Mouse (Mus musculus) intestine, postnatal 0 days (tissue): ENCODE data around the gene Hba-x. TPM values are rescaled to one million over a fixed set of nuclear protein-coding genes. Genes with fewer than 3 reads are reported as not detected.
A peak's percentile ranks its signal among the peaks of the same experiment; 100 is the strongest.

ENCODE experiments used
- ATAC-seq: fragments of 200-750 bp; cut with Nextera tagmentation; 2 replicates; pipeline ENCODE4 v1.8.0; 2017; ENCODE audit warnings: mild to moderate bottlenecking, moderate TSS enrichment, moderate library complexity
- H3K27ac ChIP-seq: fragments of 300-500 bp; sonication (generic); 2 replicates; pipeline ENCODE4 v1.5.1; 2014; ENCODE audit warnings: mild to moderate bottlenecking, low read depth, low read length, moderate library complexity
- H3K27me3 ChIP-seq: fragments of 300-500 bp; sonication (generic); replicated peaks from 2 replicates; pipeline ENCODE4 v1.6.1; 2014; ENCODE audit warnings: low read length, mixed read lengths; ENCODE audit not compliant: control insufficient read depth, insufficient read depth
- H3K36me3 ChIP-seq: fragments of 300-500 bp; sonication (generic); 2 replicates; pipeline ENCODE4 v1.6.1; 2014; ENCODE audit warnings: mild to moderate bottlenecking, moderate library complexity; ENCODE audit not compliant: control insufficient read depth, insufficient read depth
- H3K4me1 ChIP-seq: fragments of 300-500 bp; sonication (generic); replicated peaks from 2 replicates; pipeline ENCODE4 v1.6.1; 2014; ENCODE audit warnings: antibody characterized with exemption, low read length, mixed read lengths; ENCODE audit not compliant: control insufficient read depth, insufficient read depth
- H3K4me2 ChIP-seq: fragments of 300-500 bp; sonication (generic); replicated peaks from 2 replicates; pipeline ENCODE4 v1.6.1; 2014; ENCODE audit warnings: low read depth, mild to moderate bottlenecking, moderate library complexity
- H3K4me3 ChIP-seq: fragments of 300-500 bp; sonication (generic); 2 replicates; pipeline ENCODE4 v1.5.1; 2014; ENCODE audit warnings: low read depth, low read length
- H3K9ac ChIP-seq: fragments of 300-500 bp; sonication (generic); 2 replicates; pipeline ENCODE4 v1.6.1; 2014; ENCODE audit warnings: mild to moderate bottlenecking, low read depth, low read length
- H3K9me3 ChIP-seq: fragments of 300-500 bp; sonication (generic); 2 replicates; pipeline ENCODE4 v1.6.1; 2016; ENCODE audit warnings: mixed run types; ENCODE audit not compliant: control insufficient read depth
- CTCF ChIP-seq: sonication (generic); IDR thresholded peaks from 2 replicates; pipeline ENCODE4 v1.5.1; 2016; ENCODE audit warnings: low read depth, mild to moderate bottlenecking, control low read depth, antibody characterized with exemption, moderate library complexity
- WGBS: fragments of 180-500 bp; shearing (Covaris S2); extraction: QIAGEN DNeasy Blood & Tissue Kit; methylation state at CpG from one replicate; pipeline ENCODE4 v1.1.7; 2014; 5-methylcytosine and 5-hydroxymethylcytosine counted together
- polyA plus RNA-seq: library from polyadenylated mRNA; unstranded; fragments of >200 nt; fragmentation: Nextera tagmentation; extraction: Ambion mirVana; gene quantifications from 2 replicates; pipeline ENCODE4 v1.2.1, GENCODE M21; 2015

The Hba-x gene
- polyA plus RNA-seq, 1 experiment from 2014 or later = 0.23 TPM

- Histone ChIP-seq H3K9me3 (no peaks in the 10 kb centered on the region), H3K9ac (no peak overlapping the region), H3K4me3 (no peak overlapping the region), H3K27ac (no peak overlapping the region), H3K4me1 (peaks cover 2% of the 10 kb centered on the region; the same call in 1 of the 2 replicates), H3K36me3 (peaks cover 58% of the 10 kb centered on the region), H3K27me3 (no peaks in the 10 kb centered on the region), H3K4me2 (no peak overlapping the region)
- ATAC-seq = no peak
- WGBS = 87% methylated on average over 1 of the region's 1 CpGs
- TF ChIP-seq CTCF = no peak
Measured at GRCm38 (mm10) chr11:32244617-32245016, 31.6 kb upstream of the Hba-x start.

DNA sequence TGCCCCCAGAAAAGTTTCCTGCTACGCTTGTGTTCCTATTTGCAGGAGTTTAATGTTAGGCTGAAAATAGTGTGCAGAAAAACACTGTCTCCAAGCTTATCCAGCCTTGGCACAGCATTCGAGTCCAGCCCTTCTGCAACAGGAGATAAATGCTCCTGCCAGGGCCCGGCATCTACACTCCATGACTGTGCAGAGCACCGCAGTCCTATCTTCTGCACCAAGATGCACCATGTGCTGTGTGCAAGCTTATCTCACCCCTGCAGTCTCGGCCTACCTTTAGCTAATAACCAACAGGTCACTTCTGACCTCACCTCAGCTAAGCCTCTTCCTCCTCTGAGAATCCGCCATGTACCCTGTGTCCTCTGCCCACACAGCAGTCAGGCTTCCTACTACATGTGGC, 30.6 kb upstream of the Hba-x start:
- 90% methylated on average over 6 of the region's 6 CpGs for WGBS
- Histone ChIP-seq H3K9me3 (no peaks in the 10 kb centered on the region), H3K4me1 (peaks cover 2% of the 10 kb centered on the region; the same call in 1 of the 2 replicates), H3K9ac (no peak overlapping the region), H3K4me3 (no peak overlapping the region), H3K27ac (no peak overlapping the region), H3K4me2 (no peak overlapping the region), H3K36me3 (peaks cover 59% of the 10 kb centered on the region), H3K27me3 (no peaks in the 10 kb centered on the region)
- TF ChIP-seq CTCF = no peak
- peak; percentile 28; the same call in 1 of the 2 replicates for ATAC-seq

GRCm38 (mm10) chr11:32247068-32247467, 29.1 kb upstream of the Hba-x start:
- no peak overlapping the region for H3K4me2 ChIP-seq
- H3K9me3 ChIP-seq = no peaks in the 10 kb centered on the region
- ATAC-seq = no peak
- no peaks in the 10 kb centered on the region for H3K27me3 ChIP-seq
- TF ChIP-seq CTCF = peak; percentile 36
- H3K36me3 ChIP-seq = peaks cover 51% of the 10 kb centered on the region
- no peak overlapping the region for H3K9ac ChIP-seq
- no peak overlapping the region for H3K27ac ChIP-seq
- H3K4me3 ChIP-seq = no peak overlapping the region
- H3K4me1 ChIP-seq = no peaks in the 10 kb centered on the region; the same call in 1 of the 2 replicates

GRCm38 (mm10) chr11:32248350-32248749, 27.9 kb upstream of the Hba-x start:
- peaks cover 49% of the 10 kb centered on the region for H3K36me3 ChIP-seq
- no peaks in the 10 kb centered on the region for H3K27me3 ChIP-seq
- no peaks in the 10 kb centered on the region for H3K4me1 ChIP-seq
- no peak overlapping the region for H3K9ac ChIP-seq
- H3K4me2 ChIP-seq = no peak overlapping the region
- TF ChIP-seq CTCF = no peak
- no peak overlapping the region for H3K27ac ChIP-seq
- 77% methylated on average over 3 of the region's 3 CpGs for WGBS
- no peaks in the 10 kb centered on the region for H3K9me3 ChIP-seq
- ATAC-seq = no peak
- H3K4me3 ChIP-seq = no peak overlapping the region

- H3K27ac ChIP-seq = no peak overlapping the region
- H3K4me3 ChIP-seq = no peak overlapping the region
- H3K27me3 ChIP-seq = no peaks in the 10 kb centered on the region
- H3K4me2 ChIP-seq = no peak overlapping the region
- peak; percentile 43; the same call in 1 of the 2 replicates for ATAC-seq
- H3K36me3 ChIP-seq = peaks cover 64% of the 10 kb centered on the region
- H3K9ac ChIP-seq = no peak overlapping the region
- no peaks in the 10 kb centered on the region for H3K9me3 ChIP-seq
- H3K4me1 ChIP-seq = no peaks in the 10 kb centered on the region
- WGBS = 77% methylated on average over 8 of the region's 8 CpGs
- no peak for TF ChIP-seq CTCF
Measured at GRCm38 (mm10) chr11:32250880-32251763, 25.1 kb upstream of the Hba-x start.

GRCm38 (mm10) chr11:32253121-32253520, 23.1 kb upstream of the Hba-x start:
- Histone ChIP-seq H3K9me3 (no peaks in the 10 kb centered on the region), H3K9ac (no peak overlapping the region), H3K4me1 (no peaks in the 10 kb centered on the region), H3K4me2 (no peak overlapping the region), H3K4me3 (no peak overlapping the region), H3K36me3 (peaks cover 46% of the 10 kb centered on the region), H3K27me3 (no peaks in the 10 kb centered on the region), H3K27ac (no peak overlapping the region)
- no peak for ATAC-seq
- no peak for TF ChIP-seq CTCF
- 100% methylated on average over 1 of the region's 1 CpGs for WGBS
